Mouse (Mus musculus) right cerebral cortex, adult 18-20 months (tissue): ENCODE measurements at regions not wholly inside any gene's neighbourhood (a gene's known extent, or its start where the extent isn't known, plus 50 kb on each side); places are given as distances from the start of the nearest gene placed in this dataset.

ENCODE experiments used
- DNase-seq: peaks from one replicate; pipeline ENCODE4 v3.0.0; 2022; ENCODE audit warnings: mixed read lengths

GRCm38 (mm10) chr11:45799732-45800386, 52.0 kb upstream of the Clint1 start:
- no peak for DNase-seq
